Mouse (Mus musculus): ENCODE data around the gene Mctp2.

DNA sequence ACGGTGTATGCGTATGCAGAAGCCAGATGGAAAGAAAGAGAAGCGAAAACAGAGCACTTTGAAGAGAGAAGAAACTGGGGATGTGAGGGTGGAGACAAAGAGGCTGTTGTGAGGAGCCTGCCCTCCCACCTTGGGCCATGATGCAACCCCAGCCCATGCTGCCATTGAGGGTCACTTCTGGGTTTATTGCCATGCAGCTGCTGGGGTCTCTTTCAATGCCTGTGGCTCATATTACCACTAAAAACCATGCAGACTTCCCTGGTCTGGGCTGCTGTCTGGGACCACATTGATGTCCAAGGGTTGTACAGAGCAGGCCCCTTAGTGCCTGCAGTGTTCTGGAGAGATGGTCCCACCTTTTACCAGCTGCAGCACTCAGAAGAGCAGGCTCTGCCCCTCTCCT, 210.0 kb downstream of the Mctp2 start:
- TF ChIP-seq POLR2A (IDR thresholded peaks at IDR 0.05; ENCODE audit: borderline replicate concordance, insufficient read depth, low read length) (no peak), CTCF (IDR thresholded peaks at IDR 0.05; ENCODE audit: borderline replicate concordance, insufficient read depth, low read depth, low read length) (no peak)
